Mouse (Mus musculus): Measurements from ENCODE around the gene Bbx.

Bbx gene

GRCm38 (mm10) chr16:50395928-50396612 lies 36.1 kb downstream of the Bbx start:
- no peak for DNase-seq

GRCm38 (mm10) chr16:50388499-50388898 lies 43.7 kb downstream of the Bbx start:
- no peak for DNase-seq

- no peak for DNase-seq
Observed at GRCm38 (mm10) chr16:50383541-50383940, 48.6 kb downstream of the Bbx start.

GRCm38 (mm10) chr16:50381351-50381746 lies 50.8 kb downstream of the Bbx start:
- DNase-seq: no peak

- DNase-seq: peak; percentile 74
Observed at GRCm38 (mm10) chr16:50380682-50381350, 51.4 kb downstream of the Bbx start.

- DNase-seq: peak; percentile 45
Observed at GRCm38 (mm10) chr16:50380232-50380631, 52.0 kb downstream of the Bbx start.

- DNase-seq: peak; percentile 26
Observed at GRCm38 (mm10) chr16:50374611-50375010, 57.6 kb downstream of the Bbx start.

GRCm38 (mm10) chr16:50373685-50374084 lies 58.5 kb downstream of the Bbx start:
- DNase-seq: no peak

- DNase-seq: no peak
Observed at GRCm38 (mm10) chr16:50372543-50372942, 59.6 kb downstream of the Bbx start.

GRCm38 (mm10) chr16:50371460-50371859 lies 60.7 kb downstream of the Bbx start:
- DNase-seq: no peak

- no peak for DNase-seq
Observed at GRCm38 (mm10) chr16:50370423-50370822, 61.8 kb downstream of the Bbx start.

GRCm38 (mm10) chr16:50366556-50366955 lies 65.6 kb downstream of the Bbx start:
- DNase-seq: no peak

- DNase-seq: peak; percentile 82
Observed at GRCm38 (mm10) chr16:50364189-50365059, 67.8 kb downstream of the Bbx start.

- no peak for DNase-seq
Observed at GRCm38 (mm10) chr16:50363443-50364188, 68.6 kb downstream of the Bbx start.

- DNase-seq: no peak
Observed at GRCm38 (mm10) chr16:50360631-50361030, 71.6 kb downstream of the Bbx start.

- no peak for DNase-seq
Observed at GRCm38 (mm10) chr16:50329684-50330083, 102.5 kb downstream of the Bbx start.

GRCm38 (mm10) chr16:50324746-50325145 lies 107.4 kb downstream of the Bbx start:
- no peak for DNase-seq

GRCm38 (mm10) chr16:50324292-50324691 lies 107.9 kb downstream of the Bbx start:
- no peak for DNase-seq

- no peak for DNase-seq
Observed at GRCm38 (mm10) chr16:50321368-50321767, 110.8 kb downstream of the Bbx start.

GRCm38 (mm10) chr16:50318255-50318654 lies 113.9 kb downstream of the Bbx start:
- no peak for DNase-seq

GRCm38 (mm10) chr16:50315349-50315969 lies 116.7 kb downstream of the Bbx start:
- no peak for DNase-seq

GRCm38 (mm10) chr16:50311588-50311987 lies 120.6 kb downstream of the Bbx start:
- DNase-seq: no peak

Measured in embryo, embryonic 11 days (tissue).